Mouse (Mus musculus) mesoderm, embryonic 11.5 days (tissue): Measurements from ENCODE around the gene Nif3l1.

ENCODE experiments used
- DNase-seq: peaks from one replicate; pipeline ENCODE4 v3.0.0-alpha.2; 2012; ENCODE audit warnings: low read depth, low spot score

The Nif3l1 gene

GRCm38 (mm10) chr1:58458175-58458574 lies 13.2 kb downstream of the Nif3l1 start:
- DNase-seq, result no peak

GRCm38 (mm10) chr1:58458867-58459266 lies 13.9 kb downstream of the Nif3l1 start:
- no peak for DNase-seq

GRCm38 (mm10) chr1:58460566-58460965 lies 15.6 kb downstream of the Nif3l1 start:
- no peak for DNase-seq

DNA sequence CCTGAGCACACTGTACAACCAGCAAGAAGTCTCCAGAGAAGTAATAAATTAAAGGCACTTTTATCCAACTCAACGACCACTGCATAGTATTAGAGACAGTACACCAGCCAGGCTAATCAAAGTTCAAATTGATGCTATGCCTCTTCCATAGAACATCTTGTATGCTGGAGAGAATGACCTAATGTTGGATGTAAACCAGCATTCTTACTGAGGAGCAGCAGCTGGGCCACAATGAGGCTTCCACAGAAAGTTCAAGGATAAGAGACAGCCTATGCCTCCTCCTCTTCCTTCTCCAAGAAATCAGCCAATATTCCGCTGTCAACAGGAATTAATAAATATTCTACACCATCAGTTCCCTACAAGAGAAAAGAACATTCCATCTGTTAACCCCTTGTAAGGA lies 19.0 kb downstream of the Nif3l1 start:
- no peak for DNase-seq

DNA sequence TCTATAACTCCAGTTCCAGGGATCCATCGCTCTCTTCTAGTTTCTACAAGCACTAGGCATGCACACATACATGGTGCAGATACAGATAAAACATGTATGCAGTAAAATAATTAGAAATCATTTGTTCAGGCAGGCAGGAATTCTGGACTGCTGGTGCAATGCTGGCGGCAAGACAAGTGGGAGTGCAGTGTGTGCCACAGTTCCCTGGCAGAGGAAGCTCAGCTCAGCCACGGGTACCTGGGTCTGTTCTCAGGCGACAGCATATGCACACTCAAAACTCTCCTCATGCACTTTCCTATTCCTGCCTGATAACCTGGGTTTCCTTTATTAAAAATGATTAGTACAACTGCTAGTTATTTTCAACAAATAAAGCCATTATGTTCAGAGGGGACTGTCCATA lies 20.1 kb downstream of the Nif3l1 start:
- DNase-seq, result no peak

- DNase-seq, result no peak
Measured at GRCm38 (mm10) chr1:58465561-58465960, 20.6 kb downstream of the Nif3l1 start.

DNA sequence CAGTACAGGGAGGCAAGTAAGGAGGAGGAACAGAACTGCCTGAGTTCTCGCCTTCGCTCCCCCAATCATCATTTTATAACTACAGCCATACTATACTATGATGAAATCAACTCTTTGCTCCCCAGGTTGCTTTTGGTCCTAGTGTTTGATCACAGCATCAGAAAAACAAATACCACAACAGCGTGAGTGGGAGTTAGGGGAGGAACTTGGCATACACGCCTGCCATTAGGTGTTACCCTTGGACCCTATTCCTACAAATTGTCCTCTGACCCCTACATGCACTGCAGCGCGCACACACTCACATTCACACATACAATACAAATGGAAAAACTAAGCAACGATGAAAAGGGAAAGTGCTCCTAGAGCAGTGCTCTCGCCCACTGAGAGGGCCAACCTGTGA lies 30.7 kb downstream of the Nif3l1 start:
- DNase-seq, result no peak

DNA sequence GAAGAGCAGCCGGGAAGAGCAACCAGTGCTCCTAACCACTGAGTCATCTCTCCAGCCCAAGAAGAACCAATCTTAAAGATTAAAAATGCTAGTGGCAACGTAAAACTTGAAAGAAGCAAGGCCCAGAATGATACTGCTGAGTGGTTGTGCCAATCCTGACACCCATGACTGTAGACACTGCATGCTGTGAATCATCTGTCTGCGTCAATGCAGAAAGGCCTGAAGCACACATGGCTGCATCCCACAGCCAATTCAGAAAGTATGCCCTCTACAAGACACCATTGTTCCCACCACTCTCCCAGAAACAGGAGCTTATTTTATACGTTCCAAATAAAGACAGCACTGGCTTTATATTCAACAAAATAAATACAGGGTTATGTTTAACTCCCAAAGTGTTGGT lies 37.7 kb downstream of the Nif3l1 start:
- DNase-seq, result no peak

- DNase-seq, result no peak
Measured at GRCm38 (mm10) chr1:58495603-58496002, 50.7 kb downstream of the Nif3l1 start.

GRCm38 (mm10) chr1:58497678-58498077 lies 52.7 kb downstream of the Nif3l1 start:
- no peak for DNase-seq

DNA sequence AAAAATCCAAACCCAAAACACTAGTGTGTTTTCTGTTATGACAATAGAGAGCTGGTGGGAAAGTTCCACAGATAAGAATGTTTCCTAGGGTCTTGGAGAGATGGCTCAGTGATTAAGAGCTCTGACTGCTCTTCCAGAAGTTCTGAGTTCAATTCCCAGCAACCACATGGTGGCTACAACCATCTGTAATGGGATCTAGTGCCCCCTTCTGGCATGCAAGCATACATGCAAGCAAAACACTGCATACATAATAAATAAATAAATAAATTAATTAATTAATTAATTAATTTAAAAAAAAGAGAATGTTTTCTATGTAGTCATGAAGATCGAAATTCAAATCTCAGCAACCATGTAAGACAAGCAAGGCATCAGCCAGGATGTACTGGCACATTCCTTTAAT lies 53.8 kb downstream of the Nif3l1 start:
- DNase-seq, result no peak

DNA sequence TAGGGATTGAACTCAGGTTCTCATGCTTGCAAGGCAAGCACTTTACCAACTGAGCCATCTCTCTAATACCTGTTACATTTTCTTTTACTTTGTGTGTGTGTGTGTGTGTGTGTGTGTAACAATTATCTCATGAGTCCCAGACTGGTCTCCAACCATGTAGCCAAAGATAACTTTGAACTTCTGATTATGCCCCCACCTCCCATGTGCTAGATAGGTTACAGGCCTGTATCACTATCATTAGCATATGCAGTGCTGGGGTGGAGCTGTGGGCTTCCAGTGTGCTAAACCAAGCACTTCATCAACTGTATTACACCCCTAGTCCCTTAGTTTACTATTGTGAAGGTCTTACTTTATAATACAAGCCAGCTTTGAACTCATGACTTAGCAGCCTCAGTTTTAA lies 58.2 kb downstream of the Nif3l1 start:
- no peak for DNase-seq

GRCm38 (mm10) chr1:58503793-58504370 lies 58.9 kb downstream of the Nif3l1 start:
- no peak for DNase-seq

DNA sequence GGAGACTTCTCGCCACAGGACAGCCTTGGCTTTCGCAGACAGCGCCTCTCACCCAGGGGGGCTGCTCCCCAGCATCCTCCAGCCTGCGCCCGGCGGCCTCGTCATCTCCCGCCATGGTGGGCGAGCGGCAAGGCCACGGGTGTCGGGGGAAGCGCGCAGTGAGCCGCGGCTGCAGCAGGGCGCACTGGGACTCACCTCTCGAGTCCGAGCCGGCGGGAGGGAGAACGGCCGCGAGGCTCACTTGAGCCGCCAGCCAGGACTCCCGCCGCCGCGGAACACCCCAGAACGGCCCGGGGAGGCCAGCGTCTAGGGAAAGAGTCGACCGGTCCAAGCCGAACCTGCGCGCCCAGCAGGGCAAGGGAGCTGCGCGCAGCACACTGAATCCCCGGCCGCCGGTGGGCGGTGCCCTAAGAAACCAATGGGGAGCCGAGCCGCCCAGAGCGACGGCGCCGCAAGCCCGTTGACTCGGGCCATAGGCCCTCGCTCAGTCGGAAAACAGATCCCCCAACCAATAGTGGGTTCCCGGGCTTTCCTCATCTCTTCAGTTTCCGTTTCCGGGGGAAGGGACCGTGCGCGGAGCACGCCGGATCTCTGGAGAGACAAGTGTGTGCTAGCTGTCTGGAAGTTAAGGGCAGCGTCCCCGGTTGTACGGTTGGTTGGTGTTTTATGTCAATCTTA lies 59.8 kb downstream of the Nif3l1 start, which contains the start of gene Orc2:
Gene Orc2, minus strand, starts transcription at position 533 of the 678 bp plus-strand sequence.
- peak; percentile 95 for DNase-seq

DNA sequence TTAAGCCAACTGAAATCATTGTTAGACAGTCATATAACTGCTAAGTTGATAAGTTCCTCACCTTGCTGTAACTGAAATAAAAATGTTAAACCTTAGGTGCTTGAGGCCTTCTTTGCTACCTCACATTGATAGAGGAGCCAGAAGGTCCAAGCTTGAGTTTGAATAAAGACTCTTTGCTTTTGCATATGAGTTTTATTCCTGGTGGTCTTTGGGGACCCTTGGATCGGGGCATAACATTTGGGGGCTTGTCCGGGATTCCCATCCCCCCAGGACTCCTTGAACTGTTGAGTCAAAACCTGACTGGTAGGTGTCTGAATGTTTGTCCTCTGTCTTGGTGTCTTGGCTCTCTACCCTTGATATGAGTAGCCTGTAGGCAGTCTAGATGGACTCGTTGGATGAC lies 62.3 kb downstream of the Nif3l1 start:
- DNase-seq, result no peak
